Mouse (Mus musculus) midbrain, postnatal 0 days (tissue): ENCODE results near the gene Alox12. TPM values are rescaled to one million over a fixed set of nuclear protein-coding genes. Genes with fewer than 3 reads are reported as not detected.
A peak's percentile ranks its signal among the peaks of the same experiment; 100 is the strongest.

Experiments
- ATAC-seq: fragments of 200-750 bp; cut with Nextera tagmentation; 2 replicates; pipeline ENCODE4 v1.8.0; 2017; ENCODE audit warnings: moderate number of reproducible peaks, mild to moderate bottlenecking, moderate TSS enrichment, moderate library complexity; ENCODE audit not compliant: low FRiP score
- DNase-seq: peaks from one replicate; pipeline ENCODE4 v3.0.0-alpha.2; 2015; ENCODE audit warnings: low spot score
- H3K27ac ChIP-seq: fragments of 300-500 bp; sonication (generic); 2 replicates; pipeline ENCODE4 v1.5.1; 2014; ENCODE audit warnings: low read depth, mild to moderate bottlenecking, low read length, mixed read lengths
- H3K27me3 ChIP-seq: fragments of 300-500 bp; sonication (generic); 2 replicates; pipeline ENCODE4 v1.6.1; 2014; ENCODE audit warnings: low read length, control low read depth, mixed read lengths; ENCODE audit not compliant: insufficient read depth
- H3K36me3 ChIP-seq: fragments of 300-500 bp; sonication (generic); 2 replicates; pipeline ENCODE4 v1.6.1; 2014; ENCODE audit warnings: low read length, control low read depth, mixed read lengths; ENCODE audit not compliant: insufficient read depth
- H3K4me1 ChIP-seq: fragments of 300-500 bp; sonication (generic); 2 replicates; pipeline ENCODE4 v1.6.1; 2014; ENCODE audit warnings: mild to moderate bottlenecking, control low read depth, antibody characterized with exemption, low read length, mixed read lengths; ENCODE audit not compliant: insufficient read depth
- H3K4me2 ChIP-seq: fragments of 300-500 bp; sonication (generic); 2 replicates; pipeline ENCODE4 v1.6.1; 2014; ENCODE audit warnings: low read depth, mild to moderate bottlenecking, low read length, mixed read lengths; ENCODE audit not compliant: poor library complexity, severe bottlenecking
- H3K4me3 ChIP-seq: fragments of 300-500 bp; sonication (generic); 2 replicates; pipeline ENCODE4 v1.5.1; 2014; ENCODE audit warnings: low read depth, mild to moderate bottlenecking, low read length, moderate library complexity
- H3K9ac ChIP-seq: fragments of 300-500 bp; sonication (generic); replicated peaks from 2 replicates; pipeline ENCODE4 v1.6.1; 2014; ENCODE audit warnings: mild to moderate bottlenecking, low read length, moderate library complexity, mixed read lengths; ENCODE audit not compliant: poor library complexity, severe bottlenecking
- H3K9me3 ChIP-seq: fragments of 300-500 bp; sonication (generic); 2 replicates; pipeline ENCODE4 v1.6.1; 2016; ENCODE audit warnings: low read length, control low read depth
- CTCF ChIP-seq: IDR thresholded peaks from 2 replicates; pipeline ENCODE4 v1.5.1; 2016; ENCODE audit warnings: antibody characterized with exemption, mild to moderate bottlenecking
- WGBS: fragments of 180-500 bp; shearing (Covaris S2); extraction: QIAGEN DNeasy Blood & Tissue Kit; methylation state at CpG from one replicate; pipeline ENCODE4 v1.1.7; 2014; 5-methylcytosine and 5-hydroxymethylcytosine counted together
- polyA plus RNA-seq: library from polyadenylated mRNA; unstranded; fragments of >200 nt; fragmentation: Nextera tagmentation; extraction: Ambion mirVana; gene quantifications from 2 replicates; pipeline ENCODE4 v1.2.1, GENCODE M21; 2015
- total RNA-seq: library from RNA; depleted of rRNA; stranded (reverse); fragments of >200 nt; gene quantifications from 2 replicates; pipeline ENCODE4 v1.2.3, GENCODE M21; 2014

Alox12 gene
- total and polyA plus RNA-seq, 2 experiments from 2014 or later, result 0.16 to 0.35 TPM

DNA sequence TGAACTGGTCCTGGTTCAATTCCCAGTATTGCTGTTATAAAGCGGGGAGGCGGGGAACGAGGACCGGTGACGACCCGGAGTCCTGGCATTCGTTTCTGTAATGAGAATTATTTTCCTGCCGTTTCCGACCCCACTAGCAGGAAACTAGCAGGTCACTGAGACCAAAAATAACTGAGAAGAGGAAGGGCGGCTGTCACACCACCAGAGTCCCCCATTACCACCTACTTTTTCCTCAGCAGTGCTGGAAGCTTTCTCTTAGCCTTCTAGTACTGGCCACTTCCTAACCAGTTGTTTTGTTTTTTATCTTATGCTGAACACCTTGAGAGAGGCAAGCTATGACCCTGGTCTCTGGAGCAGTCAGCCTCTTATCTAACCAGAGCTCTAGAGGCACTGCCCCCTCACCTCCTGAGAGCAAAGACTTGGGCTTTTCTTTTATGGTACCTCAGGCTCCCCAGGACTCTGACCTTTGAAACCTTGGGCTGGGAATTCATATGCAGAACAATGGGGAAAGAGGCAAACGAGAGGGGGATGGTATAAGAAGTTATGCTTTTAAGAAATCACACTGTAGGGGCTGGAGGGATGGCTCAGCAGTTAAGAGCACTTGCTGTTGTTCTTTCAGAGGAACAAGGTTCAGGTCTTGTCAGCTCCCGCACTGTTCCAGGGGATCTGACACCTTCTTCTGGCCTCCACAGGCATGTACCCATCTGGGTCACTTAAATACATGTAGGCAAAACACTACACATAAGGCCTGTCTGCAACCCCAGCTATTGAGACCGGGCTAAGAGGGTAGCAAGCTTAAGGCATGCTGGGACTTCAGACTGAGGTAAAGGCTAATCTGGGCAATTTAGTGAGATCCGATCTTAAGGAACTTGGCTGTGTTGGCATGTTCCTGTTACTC lies 33.3 kb downstream of the Alox12 start:
- Histone ChIP-seq H3K4me2 (peak overlapping the region; percentile 90), H3K4me3 (peak overlapping the region; percentile 53), H3K9me3 (no peaks in the 10 kb centered on the region), H3K27me3 (no peaks in the 10 kb centered on the region), H3K4me1 (peaks cover 13% of the 10 kb centered on the region; the same call in 1 of the 2 replicates), H3K9ac (peak overlapping the region; percentile 64), H3K27ac (peak overlapping the region; percentile 87), H3K36me3 (0 out of 2 replicates have a peak, but pooled peaks cover 8% of the 10 kb centered on the region)
- 9% methylated on average over 14 of the region's 14 CpGs for WGBS
- TF ChIP-seq CTCF, result no peak
- DNase-seq (no peak), ATAC-seq (no peak)

DNA sequence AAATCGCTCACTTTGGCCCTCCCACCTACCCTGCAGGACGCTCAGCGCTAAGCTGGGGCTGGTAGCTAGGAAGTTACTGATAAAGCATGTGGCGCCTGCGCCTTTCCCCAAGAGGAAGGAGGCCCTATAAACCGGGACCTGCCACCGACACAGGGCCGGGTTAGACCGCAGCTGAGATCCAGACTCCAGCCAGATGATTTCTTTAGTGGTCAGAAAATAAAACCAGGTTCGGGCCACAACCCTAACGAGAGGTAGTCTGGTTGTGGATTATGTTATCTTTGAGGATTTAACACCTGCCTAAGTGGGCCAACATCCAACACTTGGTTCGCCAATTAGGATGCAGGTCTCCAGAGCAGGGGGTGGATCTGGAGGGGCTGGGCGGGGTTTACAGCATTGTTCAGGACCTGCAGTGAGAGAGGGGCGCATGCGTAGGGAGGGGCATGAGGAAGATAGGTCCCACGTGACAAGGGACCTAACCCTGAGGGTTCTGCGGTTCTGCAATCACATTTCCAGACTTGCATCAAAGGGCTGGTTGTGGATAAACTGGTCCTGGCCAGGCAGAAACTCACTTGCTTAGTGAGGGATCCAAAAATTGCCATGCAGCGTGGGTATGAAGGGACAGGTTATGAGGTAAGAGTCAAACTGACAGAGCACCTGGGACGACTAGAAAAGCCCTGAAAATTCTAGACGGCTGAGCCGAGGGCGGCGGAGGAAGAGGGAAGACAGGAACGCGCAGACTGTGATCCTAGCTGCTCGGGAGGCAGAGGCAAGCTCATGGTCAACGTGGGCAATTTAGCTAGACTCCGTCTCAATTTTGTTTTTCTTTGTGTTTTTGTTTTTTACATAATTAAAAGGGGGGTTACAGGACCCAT lies 34.2 kb downstream of the Alox12 start, which contains the start of gene Slc16a13:
TSS of gene Slc16a13 (minus strand) at position 334 of the 872 bp plus-strand sequence.
- Histone ChIP-seq H3K9ac (peak within 1 kb of the TSS; percentile 75), H3K4me3 (peak within 1 kb of the TSS; percentile 53), H3K27ac (peak within 1 kb of the TSS; percentile 87), H3K4me2 (peak within 1 kb of the TSS; percentile 90), H3K27me3 (peaks cover 4% of the 10 kb centered on the region; the same call in 1 of the 2 replicates), H3K9me3 (no peaks in the 10 kb centered on the region), H3K4me1 (peaks cover 13% of the 10 kb centered on the region; the same call in 1 of the 2 replicates), H3K36me3 (0 out of 2 replicates have a peak, but pooled peaks cover 8% of the 10 kb centered on the region)
- ATAC-seq (peak; percentile 94), DNase-seq (peak; percentile 99)
- TF ChIP-seq CTCF, result 0 out of 2 replicates have a peak, but pooled peaks have one; percentile 5
- under 1% methylated on average over 28 of the region's 28 CpGs for WGBS

DNA sequence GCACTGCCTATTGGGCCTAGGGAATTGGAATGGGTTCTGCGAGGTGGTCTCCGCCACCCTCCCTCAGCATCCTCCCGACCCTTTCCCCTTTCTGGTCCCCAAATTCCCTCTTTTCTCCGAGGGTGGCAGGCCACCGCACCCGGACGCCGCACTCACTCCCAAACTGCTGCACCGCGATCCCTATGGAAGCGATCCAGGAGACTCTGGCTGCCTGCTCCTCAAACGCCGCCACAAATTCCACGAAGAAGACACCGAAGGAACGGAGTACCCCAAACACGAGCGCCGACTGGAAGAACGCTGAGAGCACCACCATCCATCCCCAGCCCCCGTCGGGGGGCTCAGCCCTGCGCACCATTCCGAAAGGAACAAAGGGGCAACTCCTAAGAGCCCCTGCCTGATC lies 34.8 kb downstream of the Alox12 start:
- Histone ChIP-seq H3K4me1 (peaks cover 13% of the 10 kb centered on the region; the same call in 1 of the 2 replicates), H3K36me3 (0 out of 2 replicates have a peak, but pooled peaks cover 8% of the 10 kb centered on the region), H3K4me3 (peak overlapping the region; percentile 53), H3K27me3 (peaks cover 10% of the 10 kb centered on the region; the same call in 1 of the 2 replicates), H3K4me2 (peak overlapping the region; percentile 90), H3K27ac (peak overlapping the region; percentile 87), H3K9me3 (no peaks in the 10 kb centered on the region), H3K9ac (peak overlapping the region; percentile 75)
- WGBS, result 2% methylated on average over 24 of the region's 24 CpGs
- DNase-seq (no peak), ATAC-seq (no peak)
- TF ChIP-seq CTCF, result no peak; the same call in 1 of the 2 replicates

DNA sequence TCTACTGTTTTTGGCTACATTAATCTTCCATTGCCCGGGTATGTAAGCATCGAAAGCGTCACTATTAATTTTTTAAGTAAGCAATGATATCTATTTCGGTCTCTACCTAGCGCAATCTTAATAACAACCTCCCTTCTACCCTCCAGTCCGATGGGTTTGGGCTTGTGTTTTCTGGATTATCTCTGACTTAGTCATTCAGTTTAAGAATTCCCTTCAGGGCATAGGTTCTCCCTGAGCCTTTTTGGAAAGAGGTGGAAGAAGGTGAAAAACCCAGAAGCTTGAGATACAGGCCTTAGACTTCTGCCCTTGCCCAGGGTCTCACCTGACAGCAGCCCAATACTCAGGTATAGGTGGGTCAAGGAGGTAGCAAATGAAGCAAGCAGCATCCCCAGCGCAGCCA lies 35.3 kb downstream of the Alox12 start:
- H3K4me1 ChIP-seq, result peaks cover 13% of the 10 kb centered on the region; the same call in 1 of the 2 replicates
- peak overlapping the region; percentile 53 for H3K4me3 ChIP-seq
- no peak for TF ChIP-seq CTCF
- peak overlapping the region; percentile 90 for H3K4me2 ChIP-seq
- H3K36me3 ChIP-seq, result 0 out of 2 replicates have a peak, but pooled peaks cover 8% of the 10 kb centered on the region
- DNase-seq (no peak), ATAC-seq (no peak)
- peaks cover 10% of the 10 kb centered on the region; the same call in 1 of the 2 replicates for H3K27me3 ChIP-seq
- H3K9ac ChIP-seq, result peak overlapping the region; percentile 75
- H3K27ac ChIP-seq, result peak overlapping the region; percentile 87
- H3K9me3 ChIP-seq, result no peaks in the 10 kb centered on the region
- 46% methylated on average over 7 of the region's 7 CpGs for WGBS

DNA sequence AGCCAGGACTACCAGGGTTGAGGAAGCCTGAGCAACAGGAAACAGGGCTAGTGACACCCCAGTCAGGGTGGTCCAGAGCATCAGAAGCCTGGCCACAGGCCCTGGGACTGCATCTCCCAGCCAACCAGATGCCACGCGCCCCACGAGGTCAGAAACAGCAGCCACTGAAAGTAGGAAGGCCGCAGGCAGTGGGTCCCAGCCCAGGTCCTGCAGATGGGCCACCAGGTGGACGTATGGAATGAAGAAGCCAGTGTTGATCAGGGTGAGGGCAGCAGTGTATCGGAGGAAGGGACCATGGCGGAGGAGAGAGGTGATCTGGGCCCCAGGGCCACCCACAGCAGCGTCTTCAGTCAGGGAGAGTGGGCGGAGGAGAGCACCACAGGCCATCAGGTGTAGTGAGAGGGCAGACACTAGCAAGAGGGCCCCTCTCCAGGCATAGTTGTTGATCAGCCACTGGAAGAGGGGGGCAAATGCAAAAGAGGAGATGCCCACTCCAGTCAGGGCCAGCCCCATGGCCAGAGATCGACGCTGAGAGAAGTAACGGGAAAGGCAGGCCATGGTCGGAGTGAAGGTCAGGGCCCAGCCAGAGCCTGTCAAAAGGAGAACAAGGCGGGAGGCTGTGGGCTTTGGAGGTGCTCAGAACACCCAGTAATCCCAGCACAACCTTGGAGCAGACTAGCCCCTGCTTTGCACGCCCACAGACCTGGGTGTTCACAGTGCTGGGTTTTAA lies 36.2 kb downstream of the Alox12 start:
- ATAC-seq (no peak), DNase-seq (no peak)
- H3K27ac ChIP-seq, result no peak overlapping the region
- WGBS, result 91% methylated on average over 15 of the region's 15 CpGs
- H3K9me3 ChIP-seq, result no peaks in the 10 kb centered on the region
- H3K4me2 ChIP-seq, result peak overlapping the region; percentile 90
- H3K4me3 ChIP-seq, result peak overlapping the region; percentile 2; the same call in 1 of the 2 replicates
- TF ChIP-seq CTCF, result no peak
- H3K9ac ChIP-seq, result peak overlapping the region; percentile 24; the same call in 1 of the 2 replicates
- 0 out of 2 replicates have a peak, but pooled peaks cover 8% of the 10 kb centered on the region for H3K36me3 ChIP-seq
- peaks cover 10% of the 10 kb centered on the region; the same call in 1 of the 2 replicates for H3K27me3 ChIP-seq
- H3K4me1 ChIP-seq, result peaks cover 20% of the 10 kb centered on the region
